ENCODE assay signal across 28 mouse cellular contexts in genomic region chr3:68617708-68618107, GRCm38 (mm10).
A peak's percentile ranks its signal among the peaks of the same experiment; 100 is the strongest.
DNase-seq lines count a peak whose midpoint lies in the region; ATAC-seq and TF ChIP-seq lines count a peak whose summit lies in the region.
"Had no signal": no experiment of that assay in that cellular context is flagged by ENCODE, and none has a peak within 500 bp of the region (broad histone marks: within the 10 kb centered on the region; RNA-seq: fewer than 3 reads in every experiment).

No protein-coding gene starts in this region.

- TF ChIP-seq CTCF in gastrocnemius, adult 2 months (IDR thresholded peaks at IDR 0.05): no peak

- ATAC-seq in megakaryocyte progenitor cell, adult 5-6 weeks (replicated peaks; ENCODE audit: poor library complexity): peak; percentile 44
- ATAC-seq in erythroblast, adult 5-6 weeks (replicated peaks; ENCODE audit: low FRiP score, poor library complexity, severe bottlenecking): no peak
- ATAC-seq: forebrain, postnatal 0 days; midbrain, embryonic 13.5 days; Patski had no signal

- intact Hi-C loops in gastrocnemius, adult 2 months (cut with DNase I): loop anchor here (5.0 kb wide), 1 partner anchor 75 kb away; the partner anchor contains the start of gene Il12a

- H3K4me3 ChIP-seq in gastrocnemius, adult 2 months: no peak overlapping the region
- H3K4me3 ChIP-seq: embryonic facial prominence, embryonic 13.5 days; erythroblast, embryonic 14.5 days; forebrain, embryonic 12.5 days; heart, embryonic 13.5 days; limb, embryonic 12.5 days; liver, embryonic 15.5 days; megakaryocyte, embryonic 14.5 days; midbrain, embryonic 13.5 days; neural tube, embryonic 13.5 days had no signal

- DNase-seq in gastrocnemius, adult 2 months: no peak
- no peak for DNase-seq in gastrocnemius, adult 8-10 months (ENCODE audit: low spot score in 2 of 2)
- DNase-seq in kidney, postnatal 36 days: peak; percentile 34 to 48
- no peak for DNase-seq in kidney, postnatal 14 days
- peak; percentile 37 for DNase-seq in fat pad, adult 2 months (ENCODE audit: extremely low read depth, low read depth, low spot score)
- DNase-seq: adrenal gland, postnatal 25 days; cerebellum, adult 9-11 months; forebrain, postnatal 0 days; gastrocnemius, postnatal 14 days; heart, postnatal 10 days; kidney, postnatal 25 days; lung, embryonic 14.5 days; right cerebral cortex, postnatal 4 days; thymus, postnatal 4 days had no signal

- 0 out of 2 replicates have a peak overlapping the region, but pooled peaks have one; percentile 40 for H3K27ac ChIP-seq in gastrocnemius, adult 2 months
- H3K27ac ChIP-seq: embryonic facial prominence, embryonic 13.5 days; forebrain, embryonic 12.5 days; heart, embryonic 13.5 days; hindbrain, embryonic 14.5 days; limb, embryonic 12.5 days; liver, embryonic 15.5 days; midbrain, embryonic 13.5 days; neural tube, embryonic 13.5 days; stomach, postnatal 0 days had no signal

Comparison
In these comparisons a context has a peak if more than half of its experiments do, and no peak if none do; other contexts are left out.
1. DNase-seq: peak in kidney, postnatal 36 days (2 of 2) and fat pad, adult 2 months (single experiment); none in gastrocnemius, adult 2 months (single experiment), gastrocnemius, adult 8-10 months (0 of 2) and kidney, postnatal 14 days (single experiment).